Mouse (Mus musculus) bone marrow macrophage, adult 2 months (primary cell): Measurements from ENCODE around the gene Sct.

Experiments used
- CTCF ChIP-seq: IDR thresholded peaks from 2 replicates; pipeline ENCODE4 v1.5.1; 2012; ENCODE audit warnings: low read depth, mild to moderate bottlenecking, low read length, moderate library complexity
- POLR2A ChIP-seq: IDR thresholded peaks from 2 replicates; pipeline ENCODE4 v1.6.1; 2012; ENCODE audit warnings: mild to moderate bottlenecking, low read depth, low read length, borderline replicate concordance

DNA sequence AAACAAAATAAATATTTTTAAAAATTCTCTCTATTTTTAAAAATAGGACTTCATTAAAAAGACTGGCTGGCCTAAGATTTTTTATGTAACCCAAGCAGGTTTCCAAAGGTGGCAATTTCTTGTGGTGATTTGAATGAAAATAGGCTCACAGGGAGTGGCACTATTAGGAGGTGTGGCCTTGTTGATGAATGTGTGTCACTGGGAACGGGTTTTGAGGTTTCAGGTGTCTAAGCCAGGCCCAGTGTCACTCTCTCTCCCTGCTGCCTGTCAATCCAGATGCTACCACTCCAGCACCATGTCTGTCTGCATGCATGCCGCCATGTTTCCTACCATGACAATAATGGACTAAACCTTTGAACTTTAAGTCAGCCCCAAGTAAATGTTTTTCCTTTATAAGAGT lies 40.5 kb upstream of the Sct start:
- TF ChIP-seq POLR2A = no peak
- no peak for TF ChIP-seq CTCF
